Mouse (Mus musculus) midbrain, embryonic 10.5 days (tissue): ENCODE results near the gene Hhat. TPM values are rescaled to one million over a fixed set of nuclear protein-coding genes. Genes with fewer than 3 reads are reported as not detected.

Source experiments
- DNase-seq: peaks from one replicate; pipeline ENCODE4 v3.0.0-alpha.2; 2017; ENCODE audit warnings: low spot score
- H3K27ac ChIP-seq: fragments of 300-500 bp; sonication (generic); replicated peaks from 2 replicates; pipeline ENCODE4 v1.5.1; 2016; ENCODE audit warnings: mild to moderate bottlenecking
- H3K27me3 ChIP-seq: fragments of 300-500 bp; sonication (generic); 2 replicates; pipeline ENCODE4 v1.6.1; 2016; ENCODE audit warnings: low read depth, mild to moderate bottlenecking; ENCODE audit not compliant: poor library complexity, severe bottlenecking
- H3K36me3 ChIP-seq: fragments of 300-500 bp; sonication (generic); 2 replicates; pipeline ENCODE4 v1.6.1; 2016; ENCODE audit warnings: mild to moderate bottlenecking, moderate library complexity
- H3K4me1 ChIP-seq: fragments of 300-500 bp; sonication (generic); 2 replicates; pipeline ENCODE4 v1.6.1; 2016
- H3K4me3 ChIP-seq: fragments of 300-500 bp; sonication (generic); 2 replicates; pipeline ENCODE4 v1.5.1; 2016; ENCODE audit warnings: mild to moderate bottlenecking, moderate library complexity
- H3K9me3 ChIP-seq: fragments of 300-500 bp; sonication (generic); replicated peaks from 2 replicates; pipeline ENCODE4 v1.6.1; 2016; ENCODE audit warnings: mild to moderate bottlenecking
- WGBS: fragments of 180-500 bp; shearing (Covaris S2); methylation state at CpG from one replicate; pipeline ENCODE4 v1.1.7; 2016; 5-methylcytosine and 5-hydroxymethylcytosine counted together
- polyA plus RNA-seq: library from polyadenylated mRNA; unstranded; fragments of >200 nt; fragmentation: Nextera tagmentation; extraction: Ambion mirVana; gene quantifications from 2 replicates; pipeline ENCODE4 v1.2.1, GENCODE M21; 2016

The Hhat gene
- polyA plus RNA-seq, 1 experiment from 2014 or later = 8.2 TPM

GRCm38 (mm10) chr1:192796201-192797010 lies 25.4 kb upstream of the Hhat start:
- H3K27ac ChIP-seq = peak overlapping the region; percentile 77
- peaks cover 43% of the 10 kb centered on the region for H3K4me1 ChIP-seq
- peaks cover 8% of the 10 kb centered on the region; the same call in 1 of the 2 replicates for H3K9me3 ChIP-seq
- 9% methylated on average over 18 of the region's 21 CpGs for WGBS
- DNase-seq = peak; percentile 39
- H3K27me3 ChIP-seq = peaks cover 17% of the 10 kb centered on the region; the same call in 1 of the 2 replicates
- H3K36me3 ChIP-seq = no peaks in the 10 kb centered on the region
- H3K4me3 ChIP-seq = 0 out of 2 replicates have a peak overlapping the region, but pooled peaks have one; percentile 18

GRCm38 (mm10) chr1:192794957-192795745 lies 24.1 kb upstream of the Hhat start:
- peaks cover 17% of the 10 kb centered on the region; the same call in 1 of the 2 replicates for H3K27me3 ChIP-seq
- H3K4me1 ChIP-seq = peaks cover 47% of the 10 kb centered on the region
- H3K36me3 ChIP-seq = no peaks in the 10 kb centered on the region
- DNase-seq = no peak
- H3K4me3 ChIP-seq = no peak overlapping the region
- 62% methylated on average over 9 of the region's 9 CpGs for WGBS
- H3K9me3 ChIP-seq = peaks cover 8% of the 10 kb centered on the region; the same call in 1 of the 2 replicates
- H3K27ac ChIP-seq = no peak overlapping the region

GRCm38 (mm10) chr1:192791897-192792361 lies 20.9 kb upstream of the Hhat start:
- Histone ChIP-seq H3K4me3 (no peak overlapping the region), H3K27ac (peak overlapping the region; percentile 67), H3K36me3 (no peaks in the 10 kb centered on the region), H3K9me3 (peaks cover 8% of the 10 kb centered on the region; the same call in 1 of the 2 replicates), H3K27me3 (no peaks in the 10 kb centered on the region; the same call in 1 of the 2 replicates), H3K4me1 (peaks cover 34% of the 10 kb centered on the region)
- WGBS = 10% methylated on average over 7 of the region's 7 CpGs
- no peak for DNase-seq

GRCm38 (mm10) chr1:192790442-192790841 lies 19.4 kb upstream of the Hhat start:
- no peak overlapping the region for H3K4me3 ChIP-seq
- H3K27ac ChIP-seq = no peak overlapping the region
- WGBS = 75% methylated on average over 4 of the region's 4 CpGs
- no peak for DNase-seq
- peaks cover 7% of the 10 kb centered on the region; the same call in 1 of the 2 replicates for H3K27me3 ChIP-seq
- peaks cover 21% of the 10 kb centered on the region for H3K4me1 ChIP-seq
- peaks cover 6% of the 10 kb centered on the region; the same call in 1 of the 2 replicates for H3K9me3 ChIP-seq
- H3K36me3 ChIP-seq = no peaks in the 10 kb centered on the region

DNA sequence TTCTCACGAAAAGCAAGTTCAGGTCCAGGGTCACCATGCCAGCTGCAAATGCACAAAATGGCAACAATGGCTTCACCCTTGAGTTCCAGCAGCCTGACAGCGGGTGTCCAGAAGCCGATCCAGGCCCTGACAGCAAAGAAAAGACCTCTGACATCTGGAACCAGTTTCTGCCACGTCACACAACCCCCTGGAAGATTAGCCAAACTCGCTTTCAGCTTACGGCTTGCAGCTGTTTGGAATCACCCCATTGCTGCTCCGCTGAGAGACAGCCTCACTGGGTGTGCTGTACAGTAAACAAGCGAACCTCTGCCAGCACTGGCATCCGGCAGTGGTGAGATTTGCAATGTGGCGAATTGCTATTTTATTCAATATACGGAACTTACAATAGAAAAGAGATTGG lies 18.8 kb upstream of the Hhat start:
- Histone ChIP-seq H3K4me3 (no peak overlapping the region), H3K27ac (no peak overlapping the region), H3K27me3 (peaks cover 7% of the 10 kb centered on the region; the same call in 1 of the 2 replicates), H3K36me3 (no peaks in the 10 kb centered on the region), H3K4me1 (peaks cover 27% of the 10 kb centered on the region), H3K9me3 (0 out of 2 replicates have a peak, but pooled peaks cover under 1% of the 10 kb centered on the region)
- 72% methylated on average over 11 of the region's 11 CpGs for WGBS
- peak; percentile 39 for DNase-seq

- DNase-seq = no peak
- peaks cover 27% of the 10 kb centered on the region for H3K4me1 ChIP-seq
- WGBS = 85% methylated on average over 10 of the region's 10 CpGs
- no peaks in the 10 kb centered on the region for H3K36me3 ChIP-seq
- no peaks in the 10 kb centered on the region for H3K9me3 ChIP-seq
- peaks cover 7% of the 10 kb centered on the region; the same call in 1 of the 2 replicates for H3K27me3 ChIP-seq
- H3K27ac ChIP-seq = peak overlapping the region; percentile 59; the same call in 1 of the 2 replicates
- no peak overlapping the region for H3K4me3 ChIP-seq
Measured at GRCm38 (mm10) chr1:192789111-192789522, 18.1 kb upstream of the Hhat start.

GRCm38 (mm10) chr1:192786194-192786593 lies 15.2 kb upstream of the Hhat start:
- Histone ChIP-seq H3K36me3 (no peaks in the 10 kb centered on the region), H3K4me1 (peaks cover 13% of the 10 kb centered on the region), H3K9me3 (no peaks in the 10 kb centered on the region), H3K27ac (no peak overlapping the region), H3K4me3 (no peak overlapping the region), H3K27me3 (peaks cover 14% of the 10 kb centered on the region; the same call in 1 of the 2 replicates)
- 78% methylated on average over 1 of the region's 1 CpGs for WGBS
- DNase-seq = no peak

- no peak overlapping the region for H3K4me3 ChIP-seq
- no peak for DNase-seq
- H3K27ac ChIP-seq = no peak overlapping the region
- WGBS = 80% methylated on average over 17 of the region's 17 CpGs
- H3K9me3 ChIP-seq = no peaks in the 10 kb centered on the region
- peaks cover 14% of the 10 kb centered on the region; the same call in 1 of the 2 replicates for H3K27me3 ChIP-seq
- H3K36me3 ChIP-seq = no peaks in the 10 kb centered on the region
- H3K4me1 ChIP-seq = peaks cover 11% of the 10 kb centered on the region
Measured at GRCm38 (mm10) chr1:192785046-192785961, 14.3 kb upstream of the Hhat start.

DNA sequence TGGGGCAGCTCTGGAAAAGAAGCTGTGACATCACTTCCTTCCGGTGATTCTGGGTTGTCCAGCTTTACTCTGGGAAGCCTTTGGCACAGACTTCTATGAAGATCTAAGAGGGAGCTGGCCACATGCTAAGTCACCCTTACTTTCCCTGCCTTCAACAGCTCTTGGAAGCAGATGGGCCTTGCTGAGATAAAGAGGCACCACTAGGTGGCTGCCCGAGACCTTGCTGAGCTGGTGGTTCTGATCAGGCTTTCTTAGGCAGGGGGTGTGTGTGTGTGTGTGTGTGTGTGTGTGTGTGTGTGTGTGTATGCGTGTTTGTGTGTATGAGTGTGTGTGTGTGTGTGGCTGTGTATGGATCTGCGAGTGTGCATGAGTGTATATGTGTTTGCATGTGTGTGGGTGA lies 13.4 kb upstream of the Hhat start:
- Histone ChIP-seq H3K9me3 (no peaks in the 10 kb centered on the region), H3K27me3 (peaks cover 14% of the 10 kb centered on the region; the same call in 1 of the 2 replicates), H3K4me1 (peaks cover 17% of the 10 kb centered on the region), H3K27ac (no peak overlapping the region), H3K36me3 (no peaks in the 10 kb centered on the region), H3K4me3 (no peak overlapping the region)
- WGBS = 38% methylated on average over 4 of the region's 4 CpGs
- peak; percentile 58 for DNase-seq

DNA sequence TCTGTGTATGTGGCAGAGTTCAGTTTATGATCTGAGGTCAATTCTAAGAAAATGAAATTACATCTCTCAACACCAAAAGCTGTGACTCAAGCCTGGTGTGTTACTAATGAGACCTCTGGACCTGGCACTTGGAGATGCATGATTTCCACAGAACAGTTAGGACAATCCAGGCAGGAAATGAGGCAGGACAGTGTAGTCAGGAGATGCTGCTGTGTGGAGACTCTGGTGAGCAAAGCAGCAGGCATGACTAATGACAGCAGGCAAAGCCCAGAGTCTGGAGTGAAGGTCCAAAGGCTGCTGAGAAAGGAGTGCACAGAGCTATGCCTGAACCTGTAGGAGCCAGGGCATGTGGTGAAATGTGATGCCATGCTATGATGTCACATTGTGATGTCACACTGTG lies 10.2 kb upstream of the Hhat start:
- Histone ChIP-seq H3K36me3 (no peaks in the 10 kb centered on the region), H3K4me3 (no peak overlapping the region), H3K27ac (no peak overlapping the region), H3K9me3 (no peaks in the 10 kb centered on the region), H3K27me3 (0 out of 2 replicates have a peak, but pooled peaks cover 9% of the 10 kb centered on the region), H3K4me1 (peaks cover 22% of the 10 kb centered on the region)
- no peak for DNase-seq

DNA sequence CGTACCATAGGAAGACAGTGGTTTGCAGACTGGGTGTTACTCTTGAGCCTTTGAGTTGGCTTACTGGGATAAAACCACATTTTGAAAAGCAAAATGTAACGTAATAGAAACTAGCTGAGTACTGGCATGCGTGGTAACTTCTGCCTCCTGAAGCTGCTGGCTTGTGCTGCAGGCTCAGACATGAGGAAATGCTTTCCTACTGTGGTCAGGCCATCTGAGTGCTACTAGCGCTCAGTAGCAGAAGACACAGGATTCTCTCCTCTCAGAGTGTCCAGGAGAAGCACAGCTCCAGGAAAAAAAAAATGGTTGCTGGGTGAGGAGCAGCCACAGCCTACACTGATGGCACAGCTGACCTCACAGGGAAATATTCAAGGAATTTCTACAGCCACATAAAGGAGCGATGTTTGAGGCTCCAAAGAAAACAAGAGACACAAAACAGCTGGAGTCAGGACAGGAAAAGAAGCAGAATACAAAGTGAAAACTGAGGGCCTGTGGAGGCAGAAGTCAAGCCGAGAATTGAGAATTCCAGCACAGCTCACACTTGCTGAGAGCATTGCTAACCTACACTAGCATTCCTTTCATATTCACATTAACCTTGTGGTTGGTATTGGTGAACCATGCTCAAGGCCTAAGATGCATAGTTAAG lies 8.0 kb upstream of the Hhat start:
- peaks cover 15% of the 10 kb centered on the region for H3K4me1 ChIP-seq
- no peaks in the 10 kb centered on the region for H3K36me3 ChIP-seq
- DNase-seq = no peak
- H3K27me3 ChIP-seq = 0 out of 2 replicates have a peak, but pooled peaks cover 7% of the 10 kb centered on the region
- 58% methylated on average over 6 of the region's 6 CpGs for WGBS
- H3K4me3 ChIP-seq = no peak overlapping the region
- H3K9me3 ChIP-seq = no peaks in the 10 kb centered on the region
- H3K27ac ChIP-seq = no peak overlapping the region; the same call in 1 of the 2 replicates
